Mouse (Mus musculus) kidney, adult 8-10 months (tissue): Measurements from ENCODE around the gene Klhdc10.

Source experiments
- DNase-seq, 2 experiments: peaks; one replicate each; pipeline ENCODE4 v3.0.0; 2022

Gene Klhdc10

DNA sequence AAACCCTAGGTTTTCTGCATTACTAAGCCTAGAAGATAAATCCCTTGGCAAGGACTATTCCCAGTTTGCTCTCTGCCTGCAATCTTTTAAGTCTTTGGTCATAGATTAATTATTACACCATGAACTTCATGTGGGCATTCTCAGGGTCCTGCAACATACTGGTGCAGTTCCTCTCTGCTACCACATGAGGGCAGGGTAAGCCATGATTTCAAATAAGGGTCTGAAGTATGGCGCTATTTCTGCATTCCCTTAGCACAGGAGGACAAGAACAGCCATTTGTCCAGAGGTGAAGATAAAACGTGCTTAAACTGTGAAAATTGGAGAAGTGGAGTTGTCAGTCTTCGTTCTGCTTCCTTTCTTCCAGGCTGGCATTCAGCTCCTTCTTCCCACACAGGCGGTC, 1.8 kb downstream of the Klhdc10 start:
- DNase-seq: peak; percentile 70 to 78

DNA sequence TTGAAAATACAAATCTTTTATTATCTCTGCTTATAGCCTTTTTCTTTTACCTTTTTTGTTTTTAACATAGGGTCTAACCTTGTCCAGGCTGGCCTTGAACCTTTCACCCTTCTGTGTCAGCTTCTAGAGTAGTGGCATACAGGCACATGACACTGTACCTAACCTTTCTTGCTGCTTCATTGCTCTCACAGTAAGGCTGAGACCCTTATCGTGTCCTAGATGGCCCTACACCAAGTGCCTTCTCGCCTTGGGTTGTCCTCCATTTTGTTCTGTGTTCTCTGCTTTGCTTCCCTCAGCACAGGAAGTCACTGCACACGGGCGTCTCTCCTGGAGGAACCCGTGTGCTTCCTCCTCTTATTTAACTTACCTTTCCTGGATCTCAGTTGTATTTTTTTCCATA, 3.0 kb downstream of the Klhdc10 start:
- no peak for DNase-seq

DNA sequence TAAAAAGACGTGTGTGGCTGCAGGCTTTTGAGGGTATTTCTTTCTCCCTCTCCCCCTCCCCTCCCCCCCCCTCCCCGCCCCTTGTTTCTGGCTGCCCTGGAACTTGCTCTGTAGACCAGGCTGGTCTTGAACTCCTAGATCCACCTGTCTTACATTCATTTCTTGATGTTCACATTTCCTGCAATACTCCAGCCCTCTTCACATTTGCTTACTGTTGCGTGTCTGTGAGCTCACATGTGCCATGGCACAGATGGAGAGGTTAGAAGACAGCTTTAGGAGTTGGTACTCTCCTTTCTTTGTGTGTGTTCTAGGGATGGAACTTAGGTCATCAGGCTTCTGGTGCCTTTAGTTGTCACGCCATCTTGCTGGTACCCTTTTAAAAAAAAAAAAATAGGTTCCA, 6.6 kb downstream of the Klhdc10 start:
- DNase-seq: no peak

DNA sequence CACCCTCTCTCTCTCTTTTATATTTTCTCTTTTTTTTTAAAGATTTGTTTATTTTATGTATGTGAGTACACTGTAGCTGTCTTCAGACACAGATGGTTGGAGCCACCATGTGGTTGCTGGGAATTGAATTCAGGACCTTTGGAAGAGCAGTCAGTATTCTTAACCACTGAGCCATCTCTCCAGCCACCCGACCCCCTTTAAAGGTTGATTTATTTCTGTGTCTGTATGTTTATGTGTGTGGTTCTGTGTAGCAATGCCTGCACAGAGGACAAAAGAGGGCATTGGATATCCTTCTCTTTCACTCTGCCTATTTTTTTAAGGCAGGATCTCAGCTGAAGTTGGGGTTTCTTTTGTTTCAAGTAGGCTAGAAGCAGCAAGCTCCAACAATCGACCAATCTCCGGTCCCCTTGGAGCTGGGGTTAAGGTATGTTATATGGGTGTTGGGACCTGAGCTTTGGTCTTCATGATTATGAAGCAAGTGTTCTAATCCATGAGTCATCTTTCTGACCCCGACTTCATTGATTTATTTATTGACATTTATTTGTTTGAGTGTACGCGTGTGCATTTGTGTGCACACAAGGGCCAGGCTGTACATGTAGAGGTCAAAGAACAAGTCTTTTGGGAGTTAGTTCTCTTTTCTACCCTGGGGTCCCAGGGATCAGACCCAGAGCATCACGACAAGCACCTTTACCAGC, 7.9 kb downstream of the Klhdc10 start:
- no peak for DNase-seq

DNA sequence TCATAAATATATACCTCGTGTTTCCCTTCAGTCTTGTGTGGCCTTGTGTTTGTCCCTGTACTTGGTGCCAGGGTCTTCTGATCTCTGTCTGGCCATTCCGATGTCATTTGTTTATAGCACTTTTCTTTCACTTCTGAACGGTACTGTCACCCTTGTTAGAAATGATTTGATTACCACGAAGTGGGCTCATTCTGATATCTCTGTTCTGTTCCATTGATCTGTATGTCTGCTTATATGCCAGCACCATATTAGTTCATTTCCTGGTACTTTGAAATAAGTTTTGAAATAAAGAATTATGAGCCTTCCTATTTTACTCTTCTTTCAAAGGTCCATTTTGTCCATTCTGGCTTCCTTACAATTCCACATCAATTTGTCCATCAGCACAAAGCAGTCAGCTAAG, 9.6 kb downstream of the Klhdc10 start:
- no peak for DNase-seq

DNA sequence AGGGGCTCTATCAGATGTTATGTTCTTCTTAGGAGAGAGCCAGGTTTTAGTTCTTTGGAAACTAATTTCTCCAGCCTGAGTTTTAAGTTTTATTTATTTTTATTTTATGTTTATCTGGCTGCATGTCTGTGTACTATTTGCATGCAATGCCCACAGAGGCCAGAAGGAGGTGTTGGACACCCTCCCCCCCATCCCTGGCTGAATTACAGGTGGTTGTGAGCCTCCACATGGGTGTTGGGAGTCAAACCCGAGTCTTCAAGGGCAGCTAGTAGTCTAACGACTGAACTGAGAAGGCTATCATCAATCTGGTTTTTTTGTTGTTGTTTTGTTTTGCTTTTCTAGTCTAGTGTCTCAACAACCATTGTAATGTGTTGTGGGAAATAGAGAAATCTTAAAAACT, 14.5 kb downstream of the Klhdc10 start:
- no peak for DNase-seq

DNA sequence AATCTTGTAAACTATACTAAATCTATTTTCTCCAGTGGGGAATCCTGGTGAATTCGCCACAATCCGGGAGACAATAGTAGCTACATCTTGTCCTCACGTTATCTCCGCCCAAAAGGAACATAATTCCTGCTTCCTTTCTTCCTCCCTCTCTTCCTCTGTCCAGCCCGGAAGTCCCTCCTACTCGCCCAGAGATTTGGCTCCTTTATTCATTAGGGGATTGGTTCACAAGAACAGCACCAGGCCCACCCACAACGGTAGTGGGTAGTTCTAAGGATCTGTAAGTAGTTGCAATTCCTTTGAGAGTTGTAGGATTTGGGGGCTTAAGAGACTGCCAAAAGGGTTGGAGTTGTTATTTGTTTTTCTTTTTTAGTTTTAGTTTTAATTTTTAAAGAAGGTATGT, 15.1 kb downstream of the Klhdc10 start:
- no peak for DNase-seq

DNA sequence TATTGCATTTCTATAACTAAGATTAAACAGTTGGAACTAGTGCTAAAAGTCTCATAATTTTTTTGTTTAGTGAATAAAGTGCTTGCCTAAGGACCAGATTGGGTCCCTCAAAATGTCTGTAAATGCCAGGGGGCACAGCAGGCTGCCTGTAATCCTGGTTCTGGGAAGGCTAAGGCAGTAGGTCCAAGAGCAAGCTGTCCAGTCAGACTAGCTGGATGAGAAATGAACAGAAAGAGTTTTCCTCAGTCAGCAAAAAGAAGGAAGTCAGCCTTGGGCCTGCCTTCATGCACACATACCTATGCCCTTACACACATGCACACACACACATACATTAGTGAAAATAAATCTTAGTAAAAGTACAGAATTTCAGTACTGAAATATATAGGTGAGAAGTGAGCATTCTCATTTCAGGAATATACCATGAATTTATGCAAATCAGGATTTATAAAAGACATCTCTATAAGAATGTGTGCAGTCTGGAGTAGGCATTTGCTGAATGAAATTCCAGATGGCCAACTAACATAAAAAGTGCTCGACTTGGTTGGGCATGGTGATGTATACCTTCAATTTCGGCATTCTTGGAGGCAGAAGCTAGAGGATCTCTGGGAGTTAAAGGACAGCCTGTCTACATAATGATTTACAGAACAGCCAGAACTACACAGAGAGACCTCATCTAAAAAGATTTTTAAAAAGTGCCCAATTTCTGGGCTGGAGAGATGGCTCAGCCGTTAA, 31.0 kb downstream of the Klhdc10 start:
- no peak for DNase-seq

DNA sequence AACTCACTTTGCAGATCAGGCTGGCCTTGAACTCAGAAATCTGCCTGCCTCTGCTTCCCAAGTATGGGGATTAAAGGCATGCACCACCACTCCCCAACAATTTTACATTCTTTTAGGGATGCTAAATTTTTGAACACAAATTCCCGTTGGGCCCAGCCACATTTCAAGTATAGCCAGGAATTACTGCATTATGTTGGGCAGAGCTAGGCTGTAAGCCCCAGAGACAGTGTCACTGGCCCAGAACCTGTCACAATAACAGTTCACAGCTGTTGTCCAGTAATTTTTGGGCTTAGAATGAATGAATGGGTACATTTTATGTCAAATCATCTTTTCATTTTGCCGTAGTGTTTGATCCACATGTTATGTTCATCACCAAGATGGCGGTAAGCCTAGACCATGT, 34.8 kb downstream of the Klhdc10 start:
- no peak for DNase-seq

DNA sequence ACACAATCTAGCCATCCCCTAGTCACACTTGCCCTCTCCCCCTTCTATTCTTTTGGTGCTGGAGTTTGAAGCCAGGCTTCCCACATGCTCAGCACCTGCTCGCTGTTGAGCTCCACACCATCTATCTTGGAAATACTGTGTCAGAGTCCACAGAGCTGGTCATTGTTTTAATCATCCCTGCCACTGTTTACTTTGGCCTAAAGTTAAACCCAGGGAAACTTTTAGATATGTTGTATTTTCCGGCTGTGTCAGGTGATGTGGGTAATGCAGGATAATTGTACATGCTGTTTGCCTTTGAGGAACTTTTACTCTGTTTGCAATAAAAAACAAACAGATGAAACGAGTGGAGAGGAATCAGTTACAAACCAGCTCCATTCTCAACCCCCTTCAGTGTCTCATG, 35.4 kb downstream of the Klhdc10 start:
- DNase-seq: no peak

DNA sequence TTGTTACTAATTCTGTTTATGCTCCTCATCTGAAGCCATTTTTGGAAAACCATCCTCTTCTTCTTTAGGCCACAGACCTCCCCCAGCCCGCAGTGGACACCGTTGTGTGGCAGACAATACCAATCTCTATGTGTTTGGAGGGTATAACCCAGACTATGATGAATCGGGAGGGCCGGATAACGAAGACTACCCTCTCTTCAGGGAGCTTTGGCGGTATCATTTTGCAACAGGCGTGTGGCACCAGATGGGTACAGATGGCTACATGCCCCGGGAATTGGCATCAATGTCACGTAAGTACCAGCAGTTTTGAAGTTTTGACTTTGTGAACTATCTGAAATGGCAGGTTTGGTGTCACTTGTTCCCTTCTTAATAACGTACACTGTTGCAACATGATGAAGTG, 37.9 kb downstream of the Klhdc10 start:
- no peak for DNase-seq

DNA sequence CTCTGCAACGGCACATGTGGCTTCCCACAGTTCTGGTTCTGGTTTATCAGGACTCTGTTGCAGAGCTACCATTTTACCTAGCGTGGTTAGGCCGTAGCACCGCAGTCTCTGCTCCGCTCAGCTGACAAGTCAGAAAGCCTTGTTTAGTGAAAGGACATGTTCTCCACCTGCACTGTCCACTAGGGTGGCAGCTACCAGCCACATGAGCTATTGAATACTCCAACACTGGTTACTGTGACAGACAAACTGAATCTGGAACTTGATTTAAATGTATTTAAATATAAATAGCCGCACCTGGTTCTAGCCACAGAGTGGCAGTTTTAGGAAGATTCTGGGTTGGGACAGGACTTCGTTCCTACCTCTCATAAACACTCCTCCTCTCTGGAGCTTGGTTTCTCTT, 55.3 kb downstream of the Klhdc10 start:
- DNase-seq: no peak

DNA sequence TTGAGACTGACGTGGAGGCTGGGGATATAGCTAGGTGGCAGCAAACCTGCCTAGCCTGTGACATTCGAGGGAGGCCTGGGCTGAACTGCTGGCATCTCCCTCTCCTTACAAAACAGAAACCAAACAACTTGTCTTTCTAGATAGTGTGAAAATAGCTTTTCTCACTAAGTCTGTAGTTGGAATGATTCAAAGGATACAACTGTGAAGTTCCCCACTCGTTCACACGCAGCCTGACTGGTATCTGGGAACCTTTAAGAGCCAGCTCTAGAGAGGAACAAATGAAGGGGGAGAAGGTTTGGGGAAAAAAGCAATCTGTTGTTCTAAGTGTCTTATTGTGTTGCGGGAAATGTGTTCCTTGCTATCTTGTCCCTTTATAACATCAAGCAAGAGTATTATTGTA, 57.0 kb downstream of the Klhdc10 start:
- no peak for DNase-seq

DNA sequence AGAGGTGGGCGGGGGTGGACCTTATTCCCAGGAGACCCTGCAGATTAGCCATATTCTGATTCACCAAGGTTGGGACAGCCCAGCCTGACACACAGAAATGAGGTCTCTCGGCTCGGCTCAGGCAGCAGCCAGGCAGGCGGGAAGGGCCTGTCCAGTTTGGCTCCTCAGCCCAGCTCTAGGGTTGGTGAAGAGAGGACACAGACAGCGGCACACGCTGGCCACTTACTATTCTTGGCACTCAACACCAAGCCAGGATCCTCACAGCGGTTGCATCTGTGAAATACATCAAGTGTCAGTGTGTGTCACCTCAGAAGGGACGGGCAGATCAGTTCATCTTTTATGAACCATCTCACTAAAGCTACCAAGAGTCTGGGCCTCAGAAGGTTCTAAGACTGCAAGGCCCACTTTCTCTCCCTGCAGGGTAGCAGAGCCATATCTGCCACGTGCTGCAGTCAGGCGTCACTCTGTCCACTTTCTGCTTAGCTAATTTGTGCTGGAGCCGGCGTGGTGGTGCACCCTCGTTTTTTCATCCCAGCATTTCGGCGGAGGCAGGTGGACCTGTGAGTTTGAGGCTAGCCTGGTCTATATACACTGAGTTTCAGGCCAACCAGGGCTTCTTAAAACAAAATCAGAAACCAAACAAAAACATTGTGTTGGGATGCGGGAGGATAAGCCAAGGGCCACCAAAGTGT, 57.5 kb downstream of the Klhdc10 start:
- no peak for DNase-seq

DNA sequence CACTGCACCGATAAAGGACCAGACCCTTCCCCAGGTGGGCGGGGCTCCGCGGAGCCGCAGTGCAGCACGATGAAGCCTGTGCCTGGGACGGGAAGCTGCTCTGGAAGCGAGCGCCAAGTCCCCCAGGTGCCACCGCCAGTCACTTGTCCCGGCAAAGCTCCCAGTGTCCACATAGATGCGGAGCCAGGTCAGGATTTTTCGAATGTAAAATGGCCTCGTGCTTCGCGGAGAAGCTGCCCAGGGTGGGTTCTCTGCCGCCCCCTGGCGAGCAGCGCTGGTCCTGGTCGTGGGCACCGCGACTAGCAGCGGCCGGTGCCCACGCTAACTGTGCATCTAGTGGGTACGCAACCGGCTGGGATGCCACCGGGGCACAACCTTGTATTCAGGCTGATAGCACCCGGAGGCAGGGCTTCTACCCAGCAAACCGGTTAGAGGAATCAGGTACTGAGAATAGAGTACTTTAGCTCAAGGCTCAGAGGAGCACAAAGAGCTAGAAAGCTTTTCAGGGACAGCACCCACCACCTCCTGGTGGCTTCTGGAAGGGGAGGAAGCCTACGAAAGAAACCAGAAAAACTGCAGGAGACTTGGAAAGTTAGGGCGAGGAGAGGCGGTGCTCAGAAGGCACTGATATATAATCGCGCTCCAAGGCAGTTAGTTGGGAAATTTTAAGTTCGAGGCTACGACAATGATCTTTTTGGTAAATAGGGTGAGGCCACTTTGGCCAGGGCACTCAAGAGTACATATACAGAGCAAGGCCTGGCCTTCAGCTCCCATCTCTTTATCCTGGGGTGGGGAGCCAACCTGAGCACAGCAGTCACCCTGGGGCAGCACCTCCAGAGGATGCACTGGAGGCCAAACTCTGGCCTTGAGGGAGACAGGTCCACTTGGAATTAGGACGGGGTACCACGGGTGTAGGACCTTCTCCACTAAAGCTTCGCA, 58.4 kb downstream of the Klhdc10 start:
- peak; percentile 41 to 71 for DNase-seq

DNA sequence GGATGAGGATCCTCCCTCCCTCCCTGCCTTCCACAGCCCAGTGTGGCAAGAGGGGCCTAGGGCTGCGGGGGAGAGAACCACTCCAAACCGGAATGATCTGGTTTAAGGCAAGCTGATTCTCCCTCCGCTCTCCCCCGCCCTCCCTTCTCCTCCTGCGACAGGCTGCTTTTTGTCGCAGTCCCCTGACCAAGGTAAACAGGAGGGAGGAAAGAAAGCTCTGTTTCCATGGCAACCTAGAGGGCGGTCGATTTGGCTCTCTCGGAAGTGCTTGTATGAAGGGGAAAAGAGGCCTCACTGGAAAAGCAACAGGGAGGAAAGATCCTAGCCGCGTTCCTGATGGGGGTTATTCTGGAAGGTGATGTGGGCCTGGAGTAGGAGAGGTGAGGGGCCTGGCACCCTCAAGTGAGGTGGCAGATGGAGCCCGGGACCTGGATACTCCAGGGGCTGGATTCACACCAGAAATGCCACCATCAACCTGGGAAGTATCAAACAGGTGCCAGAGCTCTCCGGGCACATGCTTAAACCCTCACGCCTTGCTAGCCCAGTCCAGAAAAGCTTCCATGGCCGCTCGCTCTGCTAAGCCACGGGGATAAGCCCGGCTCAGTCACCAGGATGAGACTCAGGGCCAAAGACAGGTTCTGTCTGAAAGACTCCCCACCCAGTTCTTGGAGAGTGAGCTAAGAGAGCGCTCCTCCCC, 59.2 kb downstream of the Klhdc10 start:
- DNase-seq: peak; percentile 38 to 43

DNA sequence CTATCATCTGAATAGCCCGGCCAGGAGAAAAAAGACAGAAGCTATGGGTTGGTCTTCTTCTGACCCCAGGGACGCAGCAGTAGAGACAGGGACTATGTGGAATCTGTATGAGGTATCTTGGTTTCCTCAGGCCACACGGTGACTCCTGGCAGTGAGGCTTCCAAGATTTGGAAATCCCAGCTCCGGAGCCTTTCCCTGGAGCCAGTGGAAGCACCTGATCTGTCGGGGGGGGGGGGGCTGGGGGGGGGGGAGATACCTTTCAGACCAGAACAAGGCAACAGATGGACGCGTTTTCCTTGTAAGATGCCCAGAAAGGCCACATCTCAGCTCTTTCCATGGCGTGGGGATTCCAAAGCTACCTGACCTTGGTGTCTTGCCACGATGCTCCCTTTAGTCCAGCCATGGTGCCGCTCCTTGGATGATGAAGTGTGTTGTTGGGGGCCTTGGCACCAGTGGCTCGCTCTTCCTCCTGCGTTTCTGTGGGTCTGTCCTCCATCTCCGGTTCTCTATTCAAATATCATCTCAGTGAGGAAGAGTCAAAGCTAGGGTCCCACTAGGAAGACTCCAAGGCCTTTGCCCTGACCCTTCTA, 60.2 kb downstream of the Klhdc10 start:
- DNase-seq: no peak

DNA sequence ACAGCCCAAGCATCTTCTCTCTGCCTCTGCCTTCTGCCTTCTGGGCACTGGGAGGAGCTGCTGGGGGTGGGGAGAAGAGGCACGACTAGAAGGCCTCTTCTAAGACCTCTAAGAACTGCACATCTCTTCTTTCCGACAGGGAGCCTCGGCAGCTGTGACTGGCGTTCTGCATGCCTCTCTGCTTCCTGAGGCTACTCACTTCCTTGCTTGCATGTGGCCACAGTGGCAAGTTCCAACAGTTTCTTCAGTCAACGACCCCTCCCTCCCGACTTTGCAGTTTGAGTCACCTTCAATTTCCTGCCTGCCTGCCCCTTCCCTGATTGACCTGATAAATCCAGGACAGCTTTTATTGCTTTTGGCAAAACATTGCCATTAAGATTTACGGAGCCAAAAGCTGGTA, 61.2 kb downstream of the Klhdc10 start:
- no peak for DNase-seq

DNA sequence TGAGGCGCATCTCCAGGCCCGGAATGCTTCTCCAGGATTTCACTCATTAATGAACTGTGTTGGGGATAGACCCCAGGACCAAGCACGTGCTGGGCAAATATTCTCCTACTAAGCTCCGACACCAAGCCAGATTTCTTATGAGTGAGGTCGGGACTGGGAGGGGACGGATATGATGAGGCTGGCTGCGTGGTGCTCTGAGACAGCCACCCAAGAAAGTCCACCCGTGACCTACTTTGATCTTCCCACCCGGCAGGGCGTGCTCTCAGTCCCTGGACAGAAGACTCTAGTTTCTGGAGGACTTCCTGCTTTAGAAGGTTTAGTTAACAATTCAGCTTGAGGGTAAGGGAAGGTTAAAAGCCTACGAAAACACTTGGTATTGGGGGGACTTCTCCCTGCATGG, 63.9 kb downstream of the Klhdc10 start:
- no peak for DNase-seq

DNA sequence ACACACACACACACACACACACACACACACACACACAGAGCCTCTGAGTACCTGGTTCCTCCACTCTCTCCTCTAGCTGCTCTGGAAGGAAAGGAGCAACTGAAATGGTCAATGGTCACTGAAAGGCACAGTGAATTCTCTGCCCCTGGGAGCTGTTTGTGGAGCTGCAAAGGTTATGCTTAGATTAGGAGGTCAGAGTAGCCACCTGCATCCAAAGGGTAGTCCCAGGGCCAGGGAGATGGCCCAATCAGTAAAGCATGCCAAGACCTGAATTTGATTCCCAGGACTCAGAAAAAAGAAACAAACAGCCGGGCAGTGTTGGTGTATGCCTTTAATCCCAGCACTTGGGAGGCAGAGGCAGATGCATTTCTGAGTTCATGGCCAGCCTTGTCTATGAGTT, 66.4 kb downstream of the Klhdc10 start:
- DNase-seq: no peak

DNA sequence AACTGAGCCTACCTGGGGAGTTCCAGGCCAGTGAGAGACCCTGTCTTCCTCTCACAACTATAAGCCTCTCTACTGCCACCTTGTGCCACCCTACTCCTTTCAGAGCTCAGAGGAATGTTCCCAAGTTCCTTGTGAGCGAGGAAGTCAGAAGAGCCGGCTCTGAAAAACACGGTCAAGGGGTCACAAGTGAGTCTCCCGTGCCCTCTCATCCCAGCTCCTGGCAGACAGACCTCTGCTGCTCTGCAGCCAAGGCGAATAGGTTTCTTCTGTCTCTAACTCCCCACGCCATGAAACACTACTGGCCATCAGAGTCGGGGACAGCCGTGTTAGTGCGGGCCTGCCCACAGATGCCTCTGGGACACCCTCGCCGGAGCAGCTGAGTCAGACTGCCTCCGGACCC, 67.0 kb downstream of the Klhdc10 start:
- DNase-seq: peak; percentile 48 to 58

DNA sequence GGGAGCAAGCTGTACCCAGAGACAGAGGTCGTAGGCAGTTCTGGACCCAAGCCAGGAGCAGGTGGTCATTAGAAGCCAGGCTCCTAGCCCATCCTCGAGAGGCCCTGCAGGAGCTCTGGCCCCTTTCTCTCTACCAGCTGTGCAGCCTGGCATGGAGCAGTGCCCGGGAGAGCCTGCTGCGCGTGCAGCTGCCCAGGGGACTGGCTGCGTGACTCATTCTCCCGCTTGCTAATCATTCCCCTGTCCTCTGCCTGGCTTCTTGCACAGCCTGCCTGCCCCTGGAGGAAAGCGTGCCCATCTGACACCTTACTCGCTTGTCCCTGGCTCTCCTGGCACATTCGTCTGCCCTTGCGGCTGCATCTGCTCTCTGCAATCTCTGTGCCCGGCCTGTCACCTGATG, 67.7 kb downstream of the Klhdc10 start:
- no peak for DNase-seq
